Mouse (Mus musculus): Measurements from ENCODE around the gene Klhl42.

- TF ChIP-seq CTCF (IDR thresholded peaks at IDR 0.05; ENCODE audit: low read depth): no peak
- TF ChIP-seq EP300 (IDR thresholded peaks at IDR 0.05; ENCODE audit: low read depth): no peak
Measured at GRCm38 (mm10) chr6:147161818-147162584, 70.8 kb downstream of the Klhl42 start.
